Comparison of ENCODE assay signal across 23 mouse cellular contexts in genomic region chr9:51401779-51402178, GRCm38 (mm10).
DNase-seq lines count a peak whose midpoint lies in the region; ATAC-seq and TF ChIP-seq lines count a peak whose summit lies in the region.
"Had no signal": no experiment of that assay in that cellular context is flagged by ENCODE, and none has a peak within 500 bp of the region (broad histone marks: within the 10 kb centered on the region; RNA-seq: fewer than 3 reads in every experiment).

No protein-coding gene starts in this region.

- DNase-seq in CD4-positive, CD25-positive, alpha-beta regulatory T cell, adult 2 months (ENCODE audit: low read depth, low spot score) = peak; percentile 70
- DNase-seq in MEL (ENCODE audit: low read depth, low spot score) = peak; percentile 3
- peak; percentile 56 to 75 for DNase-seq in thymus, postnatal 36 days
- DNase-seq in neural tube, embryonic 10.5 days (ENCODE audit: extremely low spot score, low spot score) = no peak
- no peak for DNase-seq in midbrain, postnatal 0 days (ENCODE audit: low spot score)
- DNase-seq: adrenal gland, postnatal 14 days; cerebellum, adult 11-12 months; cerebellum, postnatal 14 days; forebrain, postnatal 0 days; heart, postnatal 36 days; kidney, adult 11 months; kidney, postnatal 10 days had no signal

- H3K4me3 ChIP-seq in MEL (ENCODE audit: control insufficient read depth in 1 of 2, insufficient read depth in 1 of 2, low read depth in 2 of 2, low read length in 2 of 2) = no peak overlapping the region
- H3K4me3 ChIP-seq in kidney, embryonic 16.5 days (ENCODE audit: low read length) = no peak overlapping the region
- no peak overlapping the region for H3K4me3 ChIP-seq in midbrain, postnatal 0 days (ENCODE audit: low read depth, low read length)
- H3K4me3 ChIP-seq: forebrain, embryonic 10.5 days; heart, embryonic 12.5 days; hindbrain, embryonic 15.5 days; layer of hippocampus, adult 2 months; limb, embryonic 15.5 days; liver, embryonic 15.5 days; midbrain, embryonic 13.5 days; neural tube, embryonic 15.5 days had no signal

- H3K4me2 ChIP-seq in kidney, embryonic 16.5 days (replicated peaks; ENCODE audit: low read depth, low read length) = no peak overlapping the region
- H3K4me2 ChIP-seq in midbrain, postnatal 0 days (ENCODE audit: low read depth, low read length, poor library complexity, severe bottlenecking) = no peak overlapping the region
- H3K4me2 ChIP-seq: heart, embryonic 12.5 days; hindbrain, embryonic 15.5 days; limb, embryonic 15.5 days; liver, embryonic 15.5 days; midbrain, embryonic 13.5 days; neural tube, embryonic 15.5 days had no signal

- WGBS in kidney, embryonic 16.5 days = 89% methylated on average over 3 of the region's 3 CpGs
- 94% methylated on average over 3 of the region's 3 CpGs for WGBS in midbrain, postnatal 0 days

- TF ChIP-seq CTCF in MEL (IDR thresholded peaks at IDR 0.05 in 2 of 3, conservative IDR thresholded peaks at IDR 0.05 in 1 of 3; ENCODE audit: control insufficient read depth in 1 of 3, insufficient read depth in 1 of 3, low read depth in 2 of 3, low read length in 3 of 3, poor library complexity in 1 of 3, severe bottlenecking in 1 of 3) = no peak
- no peak for TF ChIP-seq CTCF in midbrain, postnatal 0 days (IDR thresholded peaks at IDR 0.05)

- no peak for TF ChIP-seq RAD21 in MEL (IDR thresholded peaks at IDR 0.05; ENCODE audit: low read depth, low read length)

- H3K9ac ChIP-seq in MEL (ENCODE audit: control insufficient read depth, low read depth, low read length, poor library complexity, severe bottlenecking) = no peak overlapping the region
- no peak overlapping the region for H3K9ac ChIP-seq in kidney, embryonic 16.5 days (replicated peaks; ENCODE audit: low read length)
- no peak overlapping the region for H3K9ac ChIP-seq in midbrain, postnatal 0 days (replicated peaks; ENCODE audit: low read length, poor library complexity, severe bottlenecking)
- H3K9ac ChIP-seq: forebrain, postnatal 0 days; heart, embryonic 12.5 days; hindbrain, embryonic 15.5 days; limb, embryonic 15.5 days; liver, embryonic 15.5 days; midbrain, embryonic 13.5 days; neural tube, embryonic 15.5 days had no signal

- no peaks in the 10 kb centered on the region for H3K79me2 ChIP-seq in MEL (ENCODE audit: control insufficient read depth, insufficient read depth, low read length, poor library complexity)

- no peaks in the 10 kb centered on the region for H3K9me3 ChIP-seq in MEL (replicated peaks; ENCODE audit: insufficient read depth, low read length)
- H3K9me3 ChIP-seq in kidney, embryonic 16.5 days (ENCODE audit: low read length) = no peaks in the 10 kb centered on the region
- no peaks in the 10 kb centered on the region for H3K9me3 ChIP-seq in midbrain, postnatal 0 days (ENCODE audit: low read length)
- H3K9me3 ChIP-seq: forebrain, embryonic 10.5 days; heart, embryonic 12.5 days; hindbrain, embryonic 15.5 days; limb, embryonic 15.5 days; liver, embryonic 15.5 days; midbrain, embryonic 13.5 days; neural tube, embryonic 15.5 days had no signal

- no peaks in the 10 kb centered on the region; a peak in 1 of 4 replicates for H3K27me3 ChIP-seq in MEL (ENCODE audit: control insufficient read depth in 1 of 2, insufficient read depth in 2 of 2, low read length in 2 of 2)
- H3K27me3 ChIP-seq in kidney, embryonic 16.5 days (ENCODE audit: insufficient read depth, low read length) = no peaks in the 10 kb centered on the region
- no peaks in the 10 kb centered on the region for H3K27me3 ChIP-seq in midbrain, postnatal 0 days (ENCODE audit: insufficient read depth, low read length)
- H3K27me3 ChIP-seq: heart, embryonic 12.5 days; hindbrain, embryonic 15.5 days; limb, embryonic 15.5 days; liver, embryonic 15.5 days; midbrain, embryonic 13.5 days; neural tube, embryonic 15.5 days; Patski had no signal

- no peaks in the 10 kb centered on the region for H3K36me3 ChIP-seq in MEL (ENCODE audit: control insufficient read depth in 1 of 2, insufficient read depth in 2 of 2, low read length in 2 of 2)
- no peaks in the 10 kb centered on the region for H3K36me3 ChIP-seq in kidney, embryonic 16.5 days (ENCODE audit: insufficient read depth, low read length)
- no peaks in the 10 kb centered on the region for H3K36me3 ChIP-seq in midbrain, postnatal 0 days (ENCODE audit: insufficient read depth, low read length)
- H3K36me3 ChIP-seq: forebrain, embryonic 10.5 days; heart, embryonic 12.5 days; hindbrain, embryonic 15.5 days; limb, embryonic 15.5 days; liver, embryonic 15.5 days; midbrain, embryonic 13.5 days; neural tube, embryonic 15.5 days had no signal

- no peak overlapping the region for H3K27ac ChIP-seq in MEL (ENCODE audit: control insufficient read depth, low read depth, low read length)
- no peak overlapping the region for H3K27ac ChIP-seq in kidney, embryonic 16.5 days (ENCODE audit: low read length)
- H3K27ac ChIP-seq in midbrain, postnatal 0 days (ENCODE audit: low read depth, low read length) = no peak overlapping the region
- H3K27ac ChIP-seq: forebrain, embryonic 10.5 days; hindbrain, embryonic 15.5 days; layer of hippocampus, adult 2 months; limb, embryonic 15.5 days; liver, embryonic 15.5 days; midbrain, embryonic 13.5 days; neural tube, embryonic 15.5 days had no signal

- no peak for TF ChIP-seq EP300 in MEL (IDR thresholded peaks at IDR 0.05; ENCODE audit: low read depth in 1 of 2, low read length in 2 of 2)

- no peak for TF ChIP-seq POLR2A in MEL (IDR thresholded peaks at IDR 0.05; ENCODE audit: control insufficient read depth in 1 of 2, insufficient read depth in 1 of 2, low read depth in 1 of 2, low read length in 2 of 2, poor library complexity in 1 of 2)

- no peaks in the 10 kb centered on the region for H3K4me1 ChIP-seq in MEL (ENCODE audit: control insufficient read depth in 1 of 2, insufficient read depth in 2 of 2, low read length in 2 of 2)
- H3K4me1 ChIP-seq in kidney, embryonic 16.5 days (ENCODE audit: insufficient read depth, low read length) = 0 out of 2 replicates have a peak, but pooled peaks cover 10% of the 10 kb centered on the region
- H3K4me1 ChIP-seq in midbrain, postnatal 0 days (ENCODE audit: insufficient read depth, low read length) = no peaks in the 10 kb centered on the region
- H3K4me1 ChIP-seq: hindbrain, embryonic 15.5 days; liver, embryonic 15.5 days; neural tube, embryonic 15.5 days had no signal

- 0 out of 2 replicates have a peak, but pooled peaks have one; percentile 9 for ATAC-seq in neutrophil, adult 5-6 weeks (ENCODE audit: extremely low read depth, insufficient number of reproducible peaks, low FRiP score, poor library complexity, severe bottlenecking)
- no peak for ATAC-seq in kidney, embryonic 16.5 days (ENCODE audit: low FRiP score, low TSS enrichment)
- ATAC-seq in midbrain, postnatal 0 days (ENCODE audit: low FRiP score) = no peak
- ATAC-seq: forebrain, postnatal 0 days; midbrain, embryonic 13.5 days; Patski had no signal

TF ChIP-seq in MEL, 35 proteins besides CTCF, POLR2A, EP300 and RAD21:
- TF ChIP-seq CHD2 (IDR thresholded peaks at IDR 0.05; ENCODE audit: low read length) (no peak), TAL1 (IDR thresholded peaks at IDR 0.05; ENCODE audit: low read length) (no peak), KAT2A (conservative IDR thresholded peaks at IDR 0.05; ENCODE audit: low read depth, low read length) (no peak), GATA1 (IDR thresholded peaks at IDR 0.05; ENCODE audit: low read depth, low read length) (no peak), MEF2A (IDR thresholded peaks at IDR 0.05; ENCODE audit: extremely low read depth, insufficient replicate concordance, low read depth, low read length, poor library complexity, severe bottlenecking) (no peak), USF1 (IDR thresholded peaks at IDR 0.05; ENCODE audit: low read depth, low read length) (no peak), ZNF384 (IDR thresholded peaks at IDR 0.05; ENCODE audit: low read depth, low read length) (no peak), HCFC1 (IDR thresholded peaks at IDR 0.05; ENCODE audit: low read depth, low read length) (no peak), MXI1 (IDR thresholded peaks at IDR 0.05; ENCODE audit: low read depth, low read length) (no peak), MAFK (IDR thresholded peaks at IDR 0.05; ENCODE audit: borderline replicate concordance, low read depth, low read length) (no peak), NRF1 (IDR thresholded peaks at IDR 0.05; ENCODE audit: insufficient read depth, low read depth, low read length, poor library complexity, severe bottlenecking) (no peak), SIN3A (IDR thresholded peaks at IDR 0.05; ENCODE audit: low read length) (no peak), ZMIZ1 (IDR thresholded peaks at IDR 0.05; ENCODE audit: low read depth, low read length) (no peak)

Comparison
In these comparisons a context has a peak if more than half of its experiments do, and no peak if none do; other contexts are left out.
1. DNase-seq: peak in CD4-positive, CD25-positive, alpha-beta regulatory T cell, adult 2 months (single experiment), MEL (single experiment) and thymus, postnatal 36 days (2 of 2); none in neural tube, embryonic 10.5 days (single experiment) and midbrain, postnatal 0 days (single experiment).